In the genomic region with DNA sequence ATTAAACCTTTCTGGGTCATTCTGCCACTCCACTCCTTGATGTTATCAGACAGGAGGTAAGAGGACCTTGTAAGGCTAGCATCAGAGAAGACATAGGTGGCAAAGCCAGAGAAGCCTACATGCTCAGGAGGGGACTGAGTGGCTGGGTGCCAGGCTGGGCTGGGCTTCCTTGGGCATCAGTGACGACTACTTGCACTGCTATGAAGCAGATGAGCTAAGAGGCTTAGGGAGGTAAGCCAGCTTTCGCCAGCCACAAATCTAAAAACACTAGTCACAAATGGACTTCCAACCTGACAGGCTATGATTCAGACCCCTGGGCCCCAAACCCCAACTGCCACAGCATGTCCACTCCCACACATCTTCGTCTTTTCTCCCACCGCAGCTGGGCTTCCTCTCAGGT, we compare ENCODE assay signal across 18 mouse cellular contexts. TPM values are rescaled to one million over a fixed set of nuclear protein-coding genes. Genes with fewer than 3 reads are reported as not detected.
A peak's percentile ranks its signal among the peaks of the same experiment; 100 is the strongest.
DNase-seq lines count a peak whose midpoint lies in the region; ATAC-seq lines count a peak whose summit lies in the region.
"Had no signal": no experiment of that assay in that cellular context is flagged by ENCODE, and none has a peak within 500 bp of the region (broad histone marks: within the 10 kb centered on the region; RNA-seq: fewer than 3 reads in every experiment).

No protein-coding gene starts in this region.

- peak; percentile 61 to 71 for DNase-seq in cerebellum, postnatal 14 days
- DNase-seq in cerebellum, adult 9-10 months: no peak
- peak; percentile 72 for DNase-seq in retina, adult 2 months (ENCODE audit: low read depth, low spot score)
- no peak for DNase-seq in retina, embryonic 14.5 days (ENCODE audit: low spot score)
- peak; percentile 57 for DNase-seq in retina, postnatal 7 days (ENCODE audit: low read depth, low spot score)
- no peak for DNase-seq in urinary bladder, postnatal 10 days (ENCODE audit: low spot score)
- DNase-seq in ovary, postnatal 14 days (ENCODE audit: low spot score): no peak
- DNase-seq: adrenal gland, adult 2 months; gastrocnemius, adult 2 months; heart, postnatal 4 days; kidney, postnatal 14 days had no signal

- peak; percentile 30; the same call in 1 of the 2 replicates for ATAC-seq in common myeloid progenitor, adult 5-6 weeks (replicated peaks; ENCODE audit: low read depth, poor library complexity, severe bottlenecking)
- ATAC-seq: hindbrain, embryonic 16.5 days; intestine, embryonic 16.5 days; midbrain, embryonic 13.5 days had no signal

RNA-seq across cellular contexts. Expression of a gene that starts 14.2 kb away (rescaled TPM):
- 41.1 and 43.8 TPM in 2 replicates for total RNA-seq in common myeloid progenitor, adult 5-6 weeks (2017)

RNA-seq across cellular contexts. Expression of a gene that starts 14.3 kb away (rescaled TPM):
- 55.1 and 57.4 TPM in 2 replicates for total RNA-seq in common myeloid progenitor, adult 5-6 weeks (2017)

RNA-seq across cellular contexts. Expression of a gene that starts 18.2 kb away (rescaled TPM):
- total RNA-seq in common myeloid progenitor, adult 5-6 weeks (2017): 3.4 and 4.2 TPM in 2 replicates

RNA-seq across cellular contexts. Expression of a gene that starts 25.4 kb away (rescaled TPM):
- total RNA-seq in common myeloid progenitor, adult 5-6 weeks (2017): 37.2 and 42.5 TPM in 2 replicates

RNA-seq across cellular contexts. Expression of a gene that starts 28.9 kb away (rescaled TPM):
- total RNA-seq in common myeloid progenitor, adult 5-6 weeks (2017): not detected in 2 replicates
- total RNA-seq: adrenal gland, adult 2 months; CH12.LX; gastrocnemius, adult 2 months; heart, postnatal 4 days; layer of hippocampus, adult 8-10 months; left cerebral cortex, postnatal 36 days had no signal

Comparison
In these comparisons a context has a peak if more than half of its experiments do, and no peak if none do; other contexts are left out.
1. DNase-seq: peak in cerebellum, postnatal 14 days (2 of 2), retina, adult 2 months (single experiment) and retina, postnatal 7 days (single experiment); none in cerebellum, adult 9-10 months (single experiment), retina, embryonic 14.5 days (single experiment), urinary bladder, postnatal 10 days (single experiment) and ovary, postnatal 14 days (single experiment).